In the genomic region with DNA sequence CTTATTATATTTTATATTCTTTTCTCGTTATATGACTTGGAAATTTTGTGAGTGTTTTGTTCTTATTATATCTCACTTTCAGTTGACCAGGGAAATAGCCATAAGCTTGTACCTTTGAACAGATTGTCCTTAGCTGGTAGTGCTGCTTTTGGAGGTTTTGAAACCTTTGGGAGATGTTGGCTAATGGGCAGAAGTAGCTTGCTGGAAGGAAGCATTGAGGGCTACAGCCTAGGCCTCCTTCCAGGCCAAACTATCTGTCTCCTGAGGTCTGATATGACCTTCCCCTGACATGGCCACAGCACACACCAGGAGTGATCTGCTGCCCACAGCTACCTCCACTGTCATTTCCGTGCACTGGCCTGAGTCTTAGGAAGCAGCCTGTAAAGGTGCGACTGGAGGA, we compare ENCODE assay signal across 17 mouse cellular contexts.
"Had no signal": no experiment of that assay in that cellular context is flagged by ENCODE, and none has a peak within 500 bp of the region (broad histone marks: within the 10 kb centered on the region; RNA-seq: fewer than 3 reads in every experiment).

No protein-coding gene starts in this region.

- ATAC-seq: intestine, postnatal 0 days had no signal

- H3K4me3 ChIP-seq: limb, embryonic 10.5 days; limb, embryonic 13.5 days; neural tube, embryonic 12.5 days; neural tube, embryonic 15.5 days; stomach, embryonic 15.5 days had no signal

- H3K27me3 ChIP-seq: limb, embryonic 13.5 days; neural tube, embryonic 12.5 days; neural tube, embryonic 15.5 days; stomach, embryonic 15.5 days had no signal

- DNase-seq: kidney, postnatal 10 days; kidney, postnatal 36 days; lung, adult 2 months; midbrain, embryonic 14.5 days; right cerebral cortex, adult 18-20 months; right cerebral cortex, postnatal 14 days; right cerebral cortex, postnatal 4 days; spleen, adult 18-20 months; thymus, postnatal 25 days had no signal

- H3K36me3 ChIP-seq: limb, embryonic 10.5 days; limb, embryonic 13.5 days; neural tube, embryonic 12.5 days; neural tube, embryonic 15.5 days; stomach, embryonic 15.5 days had no signal

- H3K27ac ChIP-seq: limb, embryonic 10.5 days; limb, embryonic 13.5 days; liver, embryonic 14.5 days; neural tube, embryonic 12.5 days; neural tube, embryonic 15.5 days; stomach, embryonic 15.5 days had no signal

- H3K4me2 ChIP-seq: limb, embryonic 13.5 days; midbrain, embryonic 11.5 days; neural tube, embryonic 12.5 days; neural tube, embryonic 15.5 days; stomach, embryonic 15.5 days had no signal

- H3K9me3 ChIP-seq: limb, embryonic 10.5 days; limb, embryonic 13.5 days; neural tube, embryonic 12.5 days; neural tube, embryonic 15.5 days; stomach, embryonic 15.5 days had no signal

- H3K4me1 ChIP-seq: limb, embryonic 10.5 days; limb, embryonic 13.5 days; neural tube, embryonic 12.5 days; neural tube, embryonic 15.5 days; stomach, embryonic 15.5 days had no signal

- H3K9ac ChIP-seq: limb, embryonic 13.5 days; liver, embryonic 14.5 days; neural tube, embryonic 12.5 days; neural tube, embryonic 15.5 days; stomach, embryonic 15.5 days had no signal
